Mouse (Mus musculus): ENCODE results near the gene Rap1gap2.
"Not testable (repeated sequence)": the region's sequence is repeated elsewhere in the genome, so short reads cannot be mapped to it uniquely, and the experiment has no call there.

The Rap1gap2 gene

DNA sequence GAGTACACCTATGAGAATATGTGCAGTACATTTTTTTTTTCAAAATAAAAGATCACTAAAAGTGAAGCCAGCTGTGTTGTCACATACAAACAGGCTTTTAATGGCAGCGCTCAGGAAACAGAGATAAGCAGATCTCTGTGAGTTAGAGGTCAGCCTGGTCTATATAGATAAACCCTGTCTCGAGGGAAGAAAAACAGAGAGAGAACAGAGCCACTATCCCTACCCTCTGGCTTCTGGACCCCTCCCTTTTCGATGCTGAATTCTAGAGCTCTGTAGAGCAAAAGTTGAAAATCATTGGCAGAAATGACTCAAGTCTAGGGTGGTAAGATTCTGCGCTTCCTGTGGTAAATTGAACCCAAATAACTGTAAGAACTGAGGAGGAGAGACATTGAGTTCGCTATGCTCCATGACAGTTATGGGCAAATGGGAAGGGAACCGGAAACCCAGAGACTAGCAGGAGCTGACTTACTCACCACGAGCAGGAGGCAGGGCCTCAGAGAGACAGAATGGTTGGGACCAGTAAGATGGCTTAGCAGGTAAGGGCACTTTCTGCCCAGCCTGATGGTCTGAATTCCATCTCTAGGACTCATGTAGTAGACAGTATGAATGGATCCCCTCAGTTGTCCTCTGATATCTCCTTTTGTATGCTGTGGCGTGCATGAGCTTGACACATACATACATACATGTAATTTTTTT lies 11.4 kb upstream of the Rap1gap2 start:
- no peak for DNase-seq (ENCODE audit: low spot score in 2 of 2)

DNA sequence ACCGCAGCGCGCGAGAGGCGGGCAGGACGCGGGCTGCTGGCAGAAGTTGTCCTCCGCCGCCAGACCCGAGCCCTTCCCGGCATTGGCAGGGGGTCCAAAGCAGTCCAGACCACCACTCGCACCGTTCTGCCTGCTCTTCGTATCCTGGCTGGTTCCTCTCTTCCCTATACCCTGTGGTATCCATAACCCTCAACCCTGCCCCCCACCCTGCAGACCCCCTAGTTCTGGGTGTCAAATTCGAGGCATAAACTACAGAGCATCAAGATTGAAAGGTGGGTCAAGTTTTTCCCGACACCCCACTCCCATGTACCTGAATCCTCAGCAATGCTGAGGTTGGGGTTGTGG lies 9.2 kb upstream of the Rap1gap2 start:
- DNase-seq (ENCODE audit: low spot score in 2 of 2), result no peak

DNA sequence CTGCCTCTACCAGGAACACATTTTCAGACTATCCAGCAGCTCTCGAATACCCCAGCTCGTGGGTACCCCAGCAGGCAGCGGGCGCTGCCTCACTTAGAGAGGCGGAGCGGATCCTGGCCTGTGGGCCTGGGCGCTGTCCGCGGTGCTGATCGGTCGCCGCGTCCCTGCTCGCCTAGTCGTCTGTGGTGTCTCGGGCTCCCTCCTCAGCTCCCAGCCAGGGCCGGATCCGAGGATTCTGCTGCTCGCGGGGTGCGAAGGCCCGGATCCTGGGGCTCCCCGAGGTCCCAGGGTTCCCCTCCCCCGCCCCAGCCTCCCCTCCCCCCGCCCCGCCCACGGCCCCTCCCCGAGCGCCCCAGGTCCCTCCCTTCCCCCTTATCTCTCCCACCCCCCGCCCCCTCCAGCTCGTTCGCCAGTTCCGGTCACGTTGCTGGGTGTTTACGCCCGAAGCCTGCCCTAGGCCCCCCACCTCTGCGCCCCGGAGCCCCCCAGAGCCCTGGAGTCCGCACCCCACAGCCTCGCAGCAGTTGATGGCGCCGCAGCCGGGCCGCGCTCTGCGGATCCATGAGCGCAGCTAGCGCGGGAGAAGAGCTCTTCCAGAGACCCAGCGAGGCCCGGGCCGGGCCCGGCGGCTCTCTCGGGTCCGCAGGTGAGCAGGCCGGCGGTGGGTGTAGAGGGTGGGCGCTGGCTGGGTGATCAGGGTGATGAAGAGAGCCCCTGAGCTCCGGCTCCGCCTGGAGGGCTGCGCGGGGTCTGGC lies 8.7 kb upstream of the Rap1gap2 start, which contains the start of gene Ccdc92b:
Ccdc92b (plus strand) TSS at position 405 of the 755 bp plus-strand sequence.
- peak; percentile 61 to 71 for DNase-seq (ENCODE audit: low spot score in 2 of 2)

DNA sequence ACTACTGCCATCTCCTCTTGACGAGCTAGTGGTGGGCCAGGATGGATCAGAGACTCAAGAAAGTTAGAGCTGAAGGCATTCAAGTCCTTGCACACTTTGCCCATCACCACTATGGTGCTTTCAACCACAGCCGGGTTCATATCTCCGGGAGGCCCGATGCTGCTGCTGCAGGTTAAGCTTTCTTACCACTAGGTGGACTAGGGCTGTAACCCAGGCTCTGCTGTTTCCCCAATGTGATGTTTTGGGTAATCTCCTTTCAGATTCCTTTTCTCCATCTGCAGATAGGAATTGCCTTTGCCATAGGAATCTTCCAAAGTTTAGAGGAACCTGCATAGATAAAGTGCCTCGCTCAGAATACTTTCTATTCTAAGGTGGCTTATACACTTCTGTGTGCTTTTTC lies 4.9 kb upstream of the Rap1gap2 start:
- no peak for DNase-seq (ENCODE audit: low spot score in 2 of 2)

DNA sequence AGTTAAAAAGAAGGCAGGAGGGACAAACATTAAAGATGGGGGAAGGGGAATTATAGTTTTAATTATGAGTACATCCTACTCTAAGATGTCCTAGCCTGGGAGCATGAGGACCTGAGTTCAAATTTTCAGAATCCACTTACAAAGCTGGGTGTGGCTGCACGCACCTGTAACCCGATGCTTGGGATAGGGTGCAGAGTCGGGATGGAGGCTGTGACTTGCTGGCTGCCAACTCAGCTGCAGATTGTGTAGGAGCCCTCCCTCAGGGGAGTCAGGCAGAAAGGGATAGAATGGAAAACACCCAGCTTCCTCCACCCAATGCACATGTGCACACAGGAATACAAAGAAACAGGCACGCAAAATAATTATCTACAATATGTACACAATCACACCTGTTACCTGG lies 2.7 kb upstream of the Rap1gap2 start:
- no peak for DNase-seq (ENCODE audit: low spot score in 2 of 2)

DNA sequence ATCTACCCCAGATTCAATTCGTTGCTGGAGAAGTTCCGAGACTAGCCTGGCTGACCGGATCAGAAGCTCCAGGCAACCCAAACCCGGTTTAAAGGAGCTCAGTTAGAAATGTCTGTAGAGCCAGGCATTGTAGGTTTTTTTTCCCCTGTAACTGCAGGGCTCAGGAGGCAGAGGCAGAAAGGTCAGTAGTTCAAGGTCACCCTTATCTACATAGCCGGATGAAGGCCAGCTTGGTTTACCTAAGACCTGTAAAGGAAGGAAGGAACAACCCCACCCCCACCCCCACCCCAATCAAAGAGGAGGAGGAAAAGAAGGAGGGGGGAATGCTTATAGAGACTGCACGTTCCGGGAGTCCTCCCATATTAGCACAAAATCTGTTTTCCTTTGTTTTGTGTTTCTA lies 722 bp upstream of the Rap1gap2 start:
- no peak for DNase-seq (ENCODE audit: low spot score in 2 of 2)

DNA sequence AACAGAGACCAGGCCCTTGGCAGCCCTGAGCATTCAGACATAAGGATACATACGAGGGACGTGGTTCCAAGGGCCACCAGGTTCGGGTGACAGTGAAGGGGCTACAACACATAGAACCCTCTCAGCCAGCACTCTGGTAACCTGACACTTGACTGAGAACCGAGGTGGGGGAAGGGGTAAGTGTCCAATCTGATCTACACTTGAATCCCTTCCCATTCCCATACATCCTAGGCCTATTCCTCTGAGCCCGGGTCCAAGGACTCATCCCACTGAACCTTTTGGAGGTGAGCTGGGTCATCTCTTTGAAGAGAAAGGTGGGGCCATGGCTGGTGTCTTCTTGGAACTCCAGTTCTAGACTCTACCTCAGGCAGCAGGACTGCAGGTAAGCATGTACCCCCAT lies 647 bp downstream of the Rap1gap2 start:
- no peak for DNase-seq (ENCODE audit: low spot score in 2 of 2)

DNA sequence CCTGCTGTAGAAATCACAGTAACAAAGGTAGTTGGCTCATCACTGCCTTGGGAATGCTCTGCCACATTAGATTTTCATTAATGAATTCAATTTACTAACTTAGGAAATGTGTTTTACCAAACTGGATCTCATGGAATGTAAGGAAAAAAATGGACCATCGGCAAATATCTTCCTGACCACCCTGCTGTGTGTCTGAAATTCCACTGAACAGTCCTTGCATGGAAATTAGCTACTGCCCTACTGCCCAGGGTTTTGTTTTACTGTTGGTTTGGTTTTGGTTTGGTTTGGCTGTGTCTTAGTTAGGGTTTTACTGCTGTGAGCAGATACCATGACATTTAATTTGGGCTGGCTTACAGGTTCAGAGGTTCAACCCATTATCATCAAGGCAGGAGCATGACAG lies 8.4 kb downstream of the Rap1gap2 start:
- no peak for DNase-seq (ENCODE audit: low spot score in 2 of 2)

DNA sequence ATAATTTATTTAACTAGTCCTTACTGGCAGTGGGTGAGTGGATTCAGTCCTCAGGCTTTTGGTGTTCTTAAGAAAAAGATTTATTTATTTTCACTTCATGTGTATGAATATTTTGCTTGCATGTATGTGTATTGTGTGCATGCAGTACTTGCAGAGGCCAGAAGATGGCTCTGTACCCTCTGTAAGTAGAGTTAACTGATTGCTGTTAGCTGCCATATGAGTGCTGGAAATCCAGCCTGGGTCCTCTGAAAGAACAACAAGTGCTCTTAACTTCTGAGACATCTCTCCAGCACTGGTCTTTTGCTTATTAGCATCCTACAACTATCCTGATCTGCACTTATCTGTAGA lies 12.8 kb downstream of the Rap1gap2 start:
- no peak for DNase-seq (ENCODE audit: low spot score in 2 of 2)

DNA sequence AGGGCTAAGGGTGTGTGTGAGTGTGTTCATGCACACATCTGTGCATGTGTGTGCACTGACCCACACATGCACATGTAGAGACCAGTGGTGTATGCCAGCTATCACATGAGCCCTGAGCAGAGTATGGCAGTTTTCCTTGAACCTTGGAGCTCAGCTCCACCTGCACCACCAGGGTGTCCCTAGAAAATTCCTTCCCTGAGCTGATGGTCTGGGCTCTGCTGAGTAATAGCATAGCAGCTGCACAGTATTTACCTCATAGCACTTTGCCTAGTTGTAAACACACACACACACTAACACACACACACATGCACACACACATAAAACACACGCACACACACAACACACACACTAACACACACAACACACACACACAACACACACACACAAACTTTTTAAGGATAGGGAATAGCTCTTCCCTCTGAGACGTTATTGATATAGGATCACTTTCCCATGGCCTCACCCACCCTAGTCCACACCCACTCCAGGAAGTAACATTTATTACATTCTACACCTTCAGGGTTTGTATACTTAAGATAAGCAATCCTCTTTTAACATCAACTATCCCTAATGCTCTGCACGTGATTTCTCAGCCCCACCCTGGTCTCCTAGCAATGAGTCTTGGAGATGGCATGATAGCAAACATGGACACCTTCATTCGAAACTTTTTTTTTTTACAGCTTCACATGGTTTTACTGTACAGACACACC lies 13.3 kb downstream of the Rap1gap2 start:
- no peak for DNase-seq (ENCODE audit: low spot score in 2 of 2)

DNA sequence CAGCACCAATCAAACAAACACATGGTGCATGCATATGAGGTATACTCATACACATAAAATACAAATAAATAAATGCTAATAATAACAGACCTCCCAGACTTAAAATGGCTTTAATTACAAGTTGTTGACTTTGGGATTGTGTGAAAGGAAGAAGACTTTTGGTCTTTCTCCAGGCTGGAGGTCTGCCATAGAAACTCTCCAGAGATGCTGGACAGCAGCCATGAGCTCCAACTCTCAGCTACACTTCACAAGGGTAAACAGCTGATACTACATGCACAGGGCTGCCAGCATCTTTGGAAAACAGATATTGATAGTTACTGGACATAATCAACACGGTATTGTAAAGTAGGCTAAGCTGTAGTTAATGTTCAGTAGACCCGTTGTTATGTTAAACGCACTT lies 18.5 kb downstream of the Rap1gap2 start:
- DNase-seq (ENCODE audit: low spot score in 2 of 2), result no peak

DNA sequence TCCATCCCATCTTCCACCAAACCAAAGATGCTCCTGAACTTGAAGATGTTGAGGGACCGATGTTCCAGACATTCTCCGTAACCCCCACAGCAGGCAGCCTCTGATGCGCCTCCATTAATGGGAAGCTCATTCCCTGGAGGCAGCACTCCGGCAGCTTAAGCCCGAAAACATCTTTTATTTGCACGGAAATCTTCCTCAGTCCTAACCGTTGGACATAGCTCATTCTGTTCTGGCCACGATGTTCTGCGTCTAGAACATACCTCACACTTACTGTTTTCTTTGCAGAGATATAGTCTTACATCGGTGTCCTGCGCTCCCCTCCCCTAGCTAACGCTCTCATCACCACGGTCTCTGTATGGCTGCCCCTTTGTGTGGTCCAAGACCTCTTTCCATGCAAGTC lies 20.0 kb downstream of the Rap1gap2 start:
- DNase-seq (ENCODE audit: low spot score in 2 of 2), result no peak

DNA sequence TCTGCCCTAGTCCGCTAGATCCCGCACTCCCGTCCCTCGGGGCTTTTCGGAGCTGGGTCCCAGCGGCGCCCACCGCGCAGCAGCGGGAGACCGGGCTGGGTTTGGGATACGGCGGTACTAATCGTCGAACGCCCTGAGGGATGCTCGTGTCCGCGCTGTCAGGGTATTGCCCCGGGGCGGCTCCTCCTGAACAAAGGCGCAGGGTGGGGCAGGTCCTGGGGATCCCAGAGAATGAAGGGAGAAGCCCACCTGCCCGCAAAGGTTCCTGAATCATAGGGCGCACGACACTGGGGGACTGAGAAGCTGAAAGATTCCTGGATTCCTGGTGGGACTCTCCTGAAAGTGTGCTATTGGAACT lies 20.5 kb downstream of the Rap1gap2 start:
- DNase-seq (ENCODE audit: low spot score in 2 of 2), result no peak

DNA sequence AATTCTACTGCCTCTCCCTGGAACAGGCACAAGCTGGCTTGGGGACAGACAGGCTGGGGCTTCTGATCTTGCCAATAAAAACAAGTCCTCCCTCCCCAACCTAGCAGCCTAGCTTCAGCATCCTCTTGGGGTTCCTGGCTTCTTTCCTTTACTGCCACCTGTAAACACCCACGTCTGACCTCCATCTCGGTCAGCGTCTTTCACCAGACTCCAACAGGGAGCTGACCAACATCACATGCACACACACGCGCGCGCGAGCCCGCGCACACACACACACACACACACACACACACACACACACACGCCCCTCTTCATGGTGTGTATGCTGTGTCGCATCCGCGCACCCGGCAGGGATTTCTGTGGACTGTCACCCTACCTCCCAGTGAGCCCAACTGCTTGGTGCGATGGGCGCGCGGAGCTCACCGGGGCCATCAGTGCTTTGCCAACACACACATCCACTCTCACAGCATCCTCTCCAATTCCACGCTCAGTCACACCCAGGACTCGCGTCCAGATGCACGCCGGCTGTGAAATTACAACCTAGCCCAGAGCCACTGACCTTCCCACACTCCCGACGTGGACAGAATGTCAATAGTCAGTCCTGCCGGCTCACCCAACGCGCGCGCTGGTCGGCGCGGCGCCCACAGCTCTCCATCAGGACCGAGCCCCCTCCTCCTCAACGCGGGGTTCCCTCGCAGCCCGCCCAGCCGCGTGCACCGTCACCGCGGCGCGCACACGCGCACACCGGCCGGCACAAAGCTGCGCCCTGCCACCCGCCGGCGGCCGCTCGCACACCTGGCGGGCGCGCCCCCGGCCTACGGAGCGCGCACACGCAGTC lies 21.1 kb downstream of the Rap1gap2 start:
- DNase-seq (ENCODE audit: low spot score in 2 of 2), result peak; percentile 67 to 71

DNA sequence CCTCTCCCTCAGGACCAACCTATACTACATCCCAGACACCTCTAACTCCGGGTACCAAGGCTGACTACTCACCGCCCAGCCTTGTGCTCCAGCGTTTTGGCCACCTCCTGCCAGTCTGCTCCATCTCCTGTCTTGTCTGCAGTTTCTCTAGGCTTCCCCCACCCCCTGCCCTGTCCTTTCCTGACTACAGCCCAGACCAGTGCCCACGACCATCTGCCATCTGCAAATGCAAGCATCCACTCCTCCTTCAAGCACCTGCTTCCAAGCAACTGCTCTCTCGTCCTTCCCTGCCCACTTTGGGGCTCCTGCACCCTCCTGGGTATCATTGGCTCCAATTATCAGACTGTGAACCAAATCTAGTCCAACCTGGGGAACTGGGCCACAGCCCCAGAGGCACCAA lies 24.3 kb downstream of the Rap1gap2 start:
- no peak for DNase-seq (ENCODE audit: low spot score in 2 of 2)

DNA sequence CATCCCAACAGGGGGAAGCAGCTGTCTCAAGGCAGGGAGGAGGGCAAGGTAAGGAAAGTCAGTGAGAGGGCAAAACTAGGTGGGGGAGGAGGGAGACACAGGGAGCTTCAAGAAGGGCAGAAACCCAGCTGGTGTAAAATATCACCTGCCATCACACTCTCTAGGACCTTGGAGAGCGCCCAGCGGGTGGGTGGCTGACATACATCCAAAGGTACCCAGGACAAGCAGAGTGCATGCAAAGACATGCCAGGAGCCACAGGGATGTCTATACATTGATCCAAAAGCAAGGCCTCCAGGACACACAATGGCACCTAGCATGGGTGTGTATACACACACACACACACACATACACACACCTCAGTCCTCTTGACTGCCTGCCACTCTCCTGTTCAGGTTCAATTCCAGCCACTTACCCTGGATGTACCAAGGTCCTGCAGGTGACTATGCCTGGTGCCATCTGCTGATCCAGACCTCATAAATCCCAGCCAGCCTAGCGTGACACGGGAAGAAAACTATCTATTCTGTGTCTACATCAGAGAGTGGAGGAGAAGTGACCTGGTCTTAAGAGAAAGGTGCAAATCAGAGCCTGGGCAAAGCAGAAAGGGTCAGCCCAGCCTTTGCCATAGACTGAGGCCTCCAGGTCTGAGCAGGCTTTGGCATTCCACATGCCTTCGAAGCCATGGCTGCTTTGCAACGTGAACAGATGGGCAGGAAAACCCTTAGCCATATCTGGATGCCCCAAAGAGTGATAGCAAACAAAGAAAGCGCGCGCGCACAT lies 25.6 kb downstream of the Rap1gap2 start:
- no peak for DNase-seq (ENCODE audit: low spot score in 2 of 2)

DNA sequence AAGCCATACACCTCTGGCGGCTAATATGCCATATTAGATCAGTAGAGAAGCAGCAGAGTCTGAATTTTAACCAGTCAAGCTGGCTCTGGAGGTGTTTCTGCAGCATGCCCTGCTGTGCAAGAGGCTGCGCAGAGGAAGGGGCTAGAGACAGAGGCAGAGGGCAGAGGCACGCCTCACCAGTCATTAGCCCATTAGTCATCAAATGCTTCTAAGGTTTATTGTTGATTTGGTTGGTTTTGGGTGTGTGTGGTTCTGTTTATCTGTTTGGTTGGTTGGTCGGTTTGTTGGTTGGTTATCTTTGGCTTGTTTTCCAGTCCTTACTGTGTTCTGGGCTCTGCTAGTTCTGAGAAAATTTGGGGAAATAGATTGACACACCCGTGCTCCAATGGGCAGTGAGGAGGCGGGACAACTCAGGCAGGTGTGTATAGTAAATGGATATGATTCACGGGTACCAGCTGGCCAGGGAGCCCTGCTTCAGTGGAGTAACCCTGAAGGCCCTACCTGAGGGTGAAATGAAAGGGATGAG lies 26.8 kb downstream of the Rap1gap2 start:
- DNase-seq (ENCODE audit: low spot score in 2 of 2), result no peak

DNA sequence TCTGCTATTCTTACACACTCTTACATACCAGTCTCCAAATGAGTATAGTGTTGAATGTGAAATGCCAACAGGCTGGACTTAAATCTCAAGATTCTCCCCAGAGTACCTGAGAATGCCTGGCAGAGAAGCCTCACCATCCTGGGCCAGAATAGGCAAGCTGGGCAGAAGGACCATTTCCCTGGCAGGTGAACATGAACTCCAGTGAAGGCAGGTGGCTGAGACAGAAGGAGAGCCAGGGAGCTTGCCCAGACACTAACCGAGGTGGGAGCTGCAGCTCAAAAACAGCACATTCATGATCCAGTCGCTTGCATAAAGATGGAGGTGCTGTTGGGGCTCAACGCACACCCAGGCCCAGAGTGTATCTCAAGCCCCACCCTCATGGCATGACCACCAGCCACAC lies 28.3 kb downstream of the Rap1gap2 start:
- no peak for DNase-seq (ENCODE audit: low spot score in 2 of 2)

DNA sequence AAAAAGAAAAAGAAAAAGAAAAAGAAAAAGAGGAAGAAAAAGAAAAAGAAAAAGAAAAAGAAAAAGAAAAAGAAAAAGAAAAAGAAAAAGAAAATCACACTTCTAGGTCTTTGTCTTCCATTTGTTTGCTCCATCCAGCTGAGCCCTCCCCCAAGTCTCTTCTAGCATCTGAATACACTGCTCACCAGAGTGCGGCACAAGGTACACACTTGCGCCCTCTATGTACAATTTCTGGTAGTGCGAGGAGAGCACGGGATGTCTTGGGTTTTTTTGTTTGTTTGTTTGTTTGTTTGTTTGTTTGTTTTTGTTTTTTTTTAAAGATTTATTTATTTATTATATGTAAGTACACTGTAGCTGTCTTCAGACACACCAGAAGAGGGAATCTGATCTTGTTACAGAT lies 29.4 kb downstream of the Rap1gap2 start:
- DNase-seq (ENCODE audit: low spot score in 2 of 2), result not testable (repeated sequence)

DNA sequence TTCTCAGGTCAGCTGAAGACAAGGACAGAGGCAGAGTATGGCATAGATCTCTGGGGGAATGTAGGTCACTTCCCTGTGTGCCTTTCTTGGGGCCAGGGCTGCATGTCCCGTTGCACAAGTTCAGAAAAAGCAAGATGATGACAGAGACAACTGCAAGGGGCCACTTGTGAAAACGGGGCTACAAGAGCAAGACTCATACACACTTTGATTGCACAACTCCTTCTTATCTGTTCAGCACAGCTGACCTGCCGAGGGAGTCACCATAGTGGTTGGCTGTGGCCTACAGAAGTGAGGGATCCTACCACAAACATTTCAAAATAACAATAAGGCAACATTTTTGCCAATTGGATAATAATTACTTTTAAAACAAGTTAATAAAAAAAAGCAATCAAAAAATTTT lies 33.6 kb downstream of the Rap1gap2 start:
- no peak for DNase-seq (ENCODE audit: low spot score in 2 of 2)

DNA sequence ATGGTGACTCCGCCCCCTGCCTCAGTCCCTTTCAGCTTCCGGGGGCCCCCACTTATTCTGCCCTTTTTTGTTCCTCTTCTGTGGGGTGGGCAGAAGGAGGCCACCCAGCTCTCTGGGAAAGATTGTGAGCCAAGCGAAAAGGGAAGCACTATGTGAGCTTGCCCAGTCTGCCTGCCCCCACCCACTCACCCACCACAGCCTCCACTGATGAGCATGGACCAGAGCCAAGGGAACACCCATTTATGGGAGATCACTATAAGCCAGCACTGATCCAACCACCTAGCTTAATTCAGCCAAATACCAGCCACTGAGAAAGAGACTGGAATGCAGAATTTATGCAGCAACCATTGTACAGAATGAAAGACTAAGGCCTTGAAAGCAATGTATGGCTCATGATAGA lies 34.8 kb downstream of the Rap1gap2 start:
- peak in 1 of 2 experiments; percentile 65 for DNase-seq (ENCODE audit: low spot score in 2 of 2)

Data from right cerebral cortex, adult 2 months (tissue).